Mouse (Mus musculus) gastrocnemius, postnatal 36 days (tissue): ENCODE data around the gene Ablim1. TPM values are rescaled to one million over a fixed set of nuclear protein-coding genes. Genes with fewer than 3 reads are reported as not detected.

Experiments
- DNase-seq, 2 experiments: peaks; one replicate each; pipeline ENCODE4 v3.0.0; 2022
- intact Hi-C: fragments of 180-260 bp; cut with DNase I; formaldehyde crosslinking; loops from one replicate; pipeline ENCODE4 v1.15.1; 2025
- total RNA-seq, 2 experiments: library from RNA; stranded (reverse); gene quantifications; 2 replicates each; pipeline ENCODE4 v1.2.3; 2021

Gene Ablim1
- total RNA-seq, 2 experiments from 2014 or later: 36.3 to 52.0 TPM

GRCm38 (mm10) chr19:57005062-57005461, 309.7 kb downstream of the Ablim1 start:
- peak; percentile 47 to 67 for DNase-seq
- intact Hi-C loops: no loop called here

- intact Hi-C loops: no loop called here
- no peak for DNase-seq
These were observed 311.3 kb downstream of the Ablim1 start for GRCm38 (mm10) chr19:57003460-57003810.

- intact Hi-C loops: no loop called here
- DNase-seq: no peak
These were observed 311.8 kb downstream of the Ablim1 start for GRCm38 (mm10) chr19:57002741-57003459.

GRCm38 (mm10) chr19:57001926-57002325, 312.8 kb downstream of the Ablim1 start:
- no peak for DNase-seq
- intact Hi-C loops: no loop called here

- no peak for DNase-seq
- intact Hi-C loops: no loop called here
These were observed 314.1 kb downstream of the Ablim1 start for GRCm38 (mm10) chr19:57000592-57000991.

- DNase-seq: no peak
- intact Hi-C loops: no loop called here
These were observed 314.9 kb downstream of the Ablim1 start for GRCm38 (mm10) chr19:56999781-57000180.

- intact Hi-C loops: no loop called here
- no peak for DNase-seq
These were observed 315.8 kb downstream of the Ablim1 start for GRCm38 (mm10) chr19:56998910-56999309.

- intact Hi-C loops: no loop called here
These were observed 316.4 kb downstream of the Ablim1 start for GRCm38 (mm10) chr19:56998331-56998730.

GRCm38 (mm10) chr19:56997164-56997599, 317.5 kb downstream of the Ablim1 start:
- intact Hi-C loops: no loop called here
- DNase-seq: peak; percentile 29 to 42

More at GRCm38 (mm10) chr19:56998331-56998730, 316.4 kb downstream of the Ablim1 start:
- DNase-seq: no peak

- intact Hi-C loops: no loop called here
- no peak for DNase-seq
These were observed 319.3 kb downstream of the Ablim1 start for GRCm38 (mm10) chr19:56995441-56995840.

- peak in 1 of 2 experiments; percentile 25 for DNase-seq
- intact Hi-C loops: no loop called here
These were observed 320.1 kb downstream of the Ablim1 start for GRCm38 (mm10) chr19:56994653-56995052.

- intact Hi-C loops: no loop called here
These were observed 321.0 kb downstream of the Ablim1 start for GRCm38 (mm10) chr19:56993763-56994162.

GRCm38 (mm10) chr19:56992978-56993545, 321.7 kb downstream of the Ablim1 start:
- intact Hi-C loops: no loop called here

More at GRCm38 (mm10) chr19:56993763-56994162, 321.0 kb downstream of the Ablim1 start:
- no peak for DNase-seq

GRCm38 (mm10) chr19:56990367-56991111, 324.2 kb downstream of the Ablim1 start:
- DNase-seq: no peak
- intact Hi-C loops: no loop called here

More at GRCm38 (mm10) chr19:56992978-56993545, 321.7 kb downstream of the Ablim1 start:
- no peak for DNase-seq

GRCm38 (mm10) chr19:56989171-56989570, 325.5 kb downstream of the Ablim1 start:
- DNase-seq: no peak
- intact Hi-C loops: no loop called here

- peak in 1 of 2 experiments; percentile 41 for DNase-seq
- intact Hi-C loops: no loop called here
These were observed 330.5 kb downstream of the Ablim1 start for GRCm38 (mm10) chr19:56984229-56984628.

GRCm38 (mm10) chr19:56983757-56984156, 331.0 kb downstream of the Ablim1 start:
- no peak for DNase-seq
- intact Hi-C loops: no loop called here
